Mouse (Mus musculus): ENCODE measurements at regions not wholly inside any gene's neighbourhood (a gene's known extent, or its start where the extent isn't known, plus 50 kb on each side); places are given as distances from the start of the nearest gene placed in this dataset.

- no peak for DNase-seq (ENCODE audit: low spot score)
- no peak overlapping the region for H3K4me3 ChIP-seq (ENCODE audit: low read depth, low read length)
- ATAC-seq (ENCODE audit: insufficient read depth, low read depth) = no peak
- H3K27me3 ChIP-seq (ENCODE audit: control insufficient read depth, insufficient read depth, low read length) = no peaks in the 10 kb centered on the region
- TF ChIP-seq EP300 (IDR thresholded peaks at IDR 0.05; ENCODE audit: low read depth) = no peak
- no peak for TF ChIP-seq CTCF (IDR thresholded peaks at IDR 0.05; ENCODE audit: low read depth)
- H3K9ac ChIP-seq (replicated peaks; ENCODE audit: low read depth, low read length) = no peak overlapping the region
- H3K4me2 ChIP-seq (ENCODE audit: low read depth, low read length) = no peak overlapping the region
- no peaks in the 10 kb centered on the region for H3K9me3 ChIP-seq (replicated peaks; ENCODE audit: control insufficient read depth, low read length)
- 63% methylated on average over 6 of the region's 6 CpGs for WGBS
- H3K36me3 ChIP-seq (replicated peaks; ENCODE audit: control insufficient read depth, insufficient read depth, low read length) = no peaks in the 10 kb centered on the region
- no peak overlapping the region for H3K27ac ChIP-seq (ENCODE audit: low read depth)
- H3K4me1 ChIP-seq (ENCODE audit: control insufficient read depth, insufficient read depth) = no peaks in the 10 kb centered on the region
These were observed 563.1 kb upstream of the Tenm2 start for GRCm38 (mm10) chr11:37798783-37799318.

- Histone ChIP-seq H3K27me3 (ENCODE audit: control insufficient read depth, insufficient read depth, low read length) (no peaks in the 10 kb centered on the region), H3K36me3 (replicated peaks; ENCODE audit: control insufficient read depth, insufficient read depth, low read length) (no peaks in the 10 kb centered on the region), H3K27ac (ENCODE audit: low read depth) (no peak overlapping the region), H3K4me2 (ENCODE audit: low read depth, low read length) (no peak overlapping the region), H3K9ac (replicated peaks; ENCODE audit: low read depth, low read length) (no peak overlapping the region), H3K4me3 (ENCODE audit: low read depth, low read length) (no peak overlapping the region), H3K4me1 (ENCODE audit: control insufficient read depth, insufficient read depth) (no peaks in the 10 kb centered on the region), H3K9me3 (replicated peaks; ENCODE audit: control insufficient read depth, low read length) (no peaks in the 10 kb centered on the region)
- TF ChIP-seq EP300 (IDR thresholded peaks at IDR 0.05; ENCODE audit: low read depth) (no peak), CTCF (IDR thresholded peaks at IDR 0.05; ENCODE audit: low read depth) (no peak)
- no peak for DNase-seq (ENCODE audit: low spot score)
- 51% methylated on average over 2 of the region's 2 CpGs for WGBS
- ATAC-seq (ENCODE audit: insufficient read depth, low read depth) = no peak
These were observed 536.8 kb upstream of the Tenm2 start for GRCm38 (mm10) chr11:37772481-37773089.

GRCm38 (mm10) chr11:37770881-37771280 lies 535.1 kb upstream of the Tenm2 start:
- no peak for ATAC-seq (ENCODE audit: insufficient read depth, low read depth)

GRCm38 (mm10) chr11:37768121-37768520 lies 532.4 kb upstream of the Tenm2 start:
- DNase-seq (ENCODE audit: low spot score) (no peak), ATAC-seq (ENCODE audit: insufficient read depth, low read depth) (no peak)
- Histone ChIP-seq H3K27me3 (ENCODE audit: control insufficient read depth, insufficient read depth, low read length) (no peaks in the 10 kb centered on the region), H3K27ac (ENCODE audit: low read depth) (no peak overlapping the region), H3K4me2 (ENCODE audit: low read depth, low read length) (no peak overlapping the region), H3K36me3 (replicated peaks; ENCODE audit: control insufficient read depth, insufficient read depth, low read length) (no peaks in the 10 kb centered on the region), H3K9ac (replicated peaks; ENCODE audit: low read depth, low read length) (no peak overlapping the region), H3K4me3 (ENCODE audit: low read depth, low read length) (no peak overlapping the region), H3K4me1 (ENCODE audit: control insufficient read depth, insufficient read depth) (no peaks in the 10 kb centered on the region), H3K9me3 (replicated peaks; ENCODE audit: control insufficient read depth, low read length) (no peaks in the 10 kb centered on the region)
- 62% methylated on average over 3 of the region's 3 CpGs for WGBS
- TF ChIP-seq CTCF (IDR thresholded peaks at IDR 0.05; ENCODE audit: low read depth) = no peak
- no peak for TF ChIP-seq EP300 (IDR thresholded peaks at IDR 0.05; ENCODE audit: low read depth)

More at GRCm38 (mm10) chr11:37770881-37771280, 535.1 kb upstream of the Tenm2 start:
- Histone ChIP-seq H3K9ac (replicated peaks; ENCODE audit: low read depth, low read length) (no peak overlapping the region), H3K9me3 (replicated peaks; ENCODE audit: control insufficient read depth, low read length) (no peaks in the 10 kb centered on the region), H3K4me1 (ENCODE audit: control insufficient read depth, insufficient read depth) (no peaks in the 10 kb centered on the region), H3K36me3 (replicated peaks; ENCODE audit: control insufficient read depth, insufficient read depth, low read length) (no peaks in the 10 kb centered on the region), H3K4me3 (ENCODE audit: low read depth, low read length) (no peak overlapping the region), H3K27me3 (ENCODE audit: control insufficient read depth, insufficient read depth, low read length) (no peaks in the 10 kb centered on the region), H3K27ac (ENCODE audit: low read depth) (no peak overlapping the region), H3K4me2 (ENCODE audit: low read depth, low read length) (no peak overlapping the region)
- TF ChIP-seq EP300 (IDR thresholded peaks at IDR 0.05; ENCODE audit: low read depth) = no peak
- TF ChIP-seq CTCF (IDR thresholded peaks at IDR 0.05; ENCODE audit: low read depth) = no peak
- 67% methylated on average over 3 of the region's 3 CpGs for WGBS
- no peak for DNase-seq (ENCODE audit: low spot score)

GRCm38 (mm10) chr11:37735992-37736391 lies 500.2 kb upstream of the Tenm2 start:
- TF ChIP-seq EP300 (IDR thresholded peaks at IDR 0.05; ENCODE audit: low read depth) = no peak
- no peak for TF ChIP-seq CTCF (IDR thresholded peaks at IDR 0.05; ENCODE audit: low read depth)

GRCm38 (mm10) chr11:37735501-37735900 lies 499.7 kb upstream of the Tenm2 start:
- 74% methylated on average over 2 of the region's 2 CpGs for WGBS
- Histone ChIP-seq H3K27me3 (ENCODE audit: control insufficient read depth, insufficient read depth, low read length) (no peaks in the 10 kb centered on the region), H3K36me3 (replicated peaks; ENCODE audit: control insufficient read depth, insufficient read depth, low read length) (no peaks in the 10 kb centered on the region), H3K4me1 (ENCODE audit: control insufficient read depth, insufficient read depth) (no peaks in the 10 kb centered on the region), H3K9ac (replicated peaks; ENCODE audit: low read depth, low read length) (no peak overlapping the region), H3K9me3 (replicated peaks; ENCODE audit: control insufficient read depth, low read length) (no peaks in the 10 kb centered on the region), H3K27ac (ENCODE audit: low read depth) (no peak overlapping the region), H3K4me3 (ENCODE audit: low read depth, low read length) (no peak overlapping the region), H3K4me2 (ENCODE audit: low read depth, low read length) (no peak overlapping the region)
- ATAC-seq (ENCODE audit: insufficient read depth, low read depth) (no peak), DNase-seq (ENCODE audit: low spot score) (no peak)
- TF ChIP-seq CTCF (IDR thresholded peaks at IDR 0.05; ENCODE audit: low read depth) (no peak), EP300 (IDR thresholded peaks at IDR 0.05; ENCODE audit: low read depth) (no peak)

More at GRCm38 (mm10) chr11:37735992-37736391, 500.2 kb upstream of the Tenm2 start:
- Histone ChIP-seq H3K27ac (ENCODE audit: low read depth) (no peak overlapping the region), H3K9ac (replicated peaks; ENCODE audit: low read depth, low read length) (no peak overlapping the region), H3K27me3 (ENCODE audit: control insufficient read depth, insufficient read depth, low read length) (no peaks in the 10 kb centered on the region), H3K36me3 (replicated peaks; ENCODE audit: control insufficient read depth, insufficient read depth, low read length) (no peaks in the 10 kb centered on the region), H3K4me3 (ENCODE audit: low read depth, low read length) (no peak overlapping the region), H3K9me3 (replicated peaks; ENCODE audit: control insufficient read depth, low read length) (no peaks in the 10 kb centered on the region), H3K4me1 (ENCODE audit: control insufficient read depth, insufficient read depth) (no peaks in the 10 kb centered on the region), H3K4me2 (ENCODE audit: low read depth, low read length) (no peak overlapping the region)
- ATAC-seq (ENCODE audit: insufficient read depth, low read depth) (no peak), DNase-seq (ENCODE audit: low spot score) (peak; percentile 7)
